Mouse (Mus musculus) ZHBTc4 (cell line): Measurements from ENCODE around the gene Plekhb2.

Experiments used
- DNase-seq: peaks from one replicate; pipeline ENCODE4 v3.0.0-alpha.2; 2011; ENCODE audit warnings: low read depth, low spot score

Plekhb2 gene

GRCm38 (mm10) chr1:34849745-34850342 is at the start of gene Plekhb2:
TSS of gene Plekhb2 (plus strand) at chr1:34849976.
- peak; percentile 90 for DNase-seq

- peak; percentile 87 for DNase-seq
Measured at GRCm38 (mm10) chr1:34801616-34802289, 48.0 kb upstream of the Plekhb2 start.

GRCm38 (mm10) chr1:34802290-34802642 is 47.5 kb upstream of the Plekhb2 start:
- DNase-seq = no peak

- no peak for DNase-seq
Measured at GRCm38 (mm10) chr1:34804863-34805262, 44.9 kb upstream of the Plekhb2 start.

GRCm38 (mm10) chr1:34805931-34806520 is 43.8 kb upstream of the Plekhb2 start:
- peak; percentile 28 for DNase-seq

GRCm38 (mm10) chr1:34808445-34808844 is 41.3 kb upstream of the Plekhb2 start:
- DNase-seq = no peak

GRCm38 (mm10) chr1:34810293-34810692 is 39.5 kb upstream of the Plekhb2 start:
- no peak for DNase-seq

- no peak for DNase-seq
Measured at GRCm38 (mm10) chr1:34811035-34811434, 38.7 kb upstream of the Plekhb2 start.

- no peak for DNase-seq
Measured at GRCm38 (mm10) chr1:34811581-34811980, 38.2 kb upstream of the Plekhb2 start.

- DNase-seq = no peak
Measured at GRCm38 (mm10) chr1:34812407-34813247, 37.1 kb upstream of the Plekhb2 start.

GRCm38 (mm10) chr1:34815843-34816242 is 33.9 kb upstream of the Plekhb2 start:
- no peak for DNase-seq

GRCm38 (mm10) chr1:34819225-34819910 is 30.4 kb upstream of the Plekhb2 start:
- DNase-seq = no peak

GRCm38 (mm10) chr1:34821411-34821810 is 28.4 kb upstream of the Plekhb2 start:
- no peak for DNase-seq

GRCm38 (mm10) chr1:34822003-34822402 is 27.8 kb upstream of the Plekhb2 start:
- no peak for DNase-seq

- DNase-seq = no peak
Measured at GRCm38 (mm10) chr1:34822746-34823145, 27.0 kb upstream of the Plekhb2 start.

- no peak for DNase-seq
Measured at GRCm38 (mm10) chr1:34823353-34823752, 26.4 kb upstream of the Plekhb2 start.

- DNase-seq = no peak
Measured at GRCm38 (mm10) chr1:34824208-34824607, 25.6 kb upstream of the Plekhb2 start.

GRCm38 (mm10) chr1:34825909-34826308 is 23.9 kb upstream of the Plekhb2 start:
- no peak for DNase-seq

GRCm38 (mm10) chr1:34827900-34828299 is 21.9 kb upstream of the Plekhb2 start:
- no peak for DNase-seq

- no peak for DNase-seq
Measured at GRCm38 (mm10) chr1:34828528-34829294, 21.1 kb upstream of the Plekhb2 start.

- no peak for DNase-seq
Measured at GRCm38 (mm10) chr1:34830934-34831333, 18.8 kb upstream of the Plekhb2 start.
